Mouse (Mus musculus): Measurements from ENCODE around the gene Gfap. TPM values are rescaled to one million over a fixed set of nuclear protein-coding genes. Genes with fewer than 3 reads are reported as not detected.

Gene Gfap
- total and polyA plus RNA-seq, 3 experiments, result not detected

DNA sequence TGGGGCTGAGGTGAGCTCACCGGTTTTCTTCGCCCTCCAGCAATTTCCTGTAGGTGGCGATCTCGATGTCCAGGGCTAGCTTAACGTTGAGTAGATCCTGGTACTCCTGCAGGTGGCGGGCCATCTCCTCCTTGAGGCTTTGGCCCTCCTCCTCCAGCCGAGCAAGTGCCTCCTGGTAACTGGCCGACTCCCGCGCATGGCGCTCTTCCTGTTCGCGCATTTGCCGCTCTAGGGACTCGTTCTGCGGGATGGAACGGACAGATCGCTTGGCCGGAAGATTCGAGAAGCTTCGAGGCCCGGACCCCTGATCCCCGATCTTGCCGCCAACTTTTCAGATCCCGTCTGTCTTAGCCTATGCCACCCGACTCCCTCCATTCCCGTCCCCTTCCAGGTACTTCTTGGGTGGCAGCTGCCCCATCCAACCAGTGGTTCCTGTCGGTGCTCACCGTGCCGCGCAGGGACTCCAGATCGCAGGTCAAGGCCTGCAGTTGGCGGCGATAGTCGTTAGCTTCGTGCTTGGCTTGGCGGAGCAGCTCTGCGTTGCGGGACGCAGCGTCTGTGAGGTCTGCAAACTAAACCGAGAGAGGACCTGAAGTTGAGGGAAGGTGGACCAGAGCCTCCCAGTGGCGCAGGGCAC, 7.6 kb downstream of the Gfap start:
- no peak for TF ChIP-seq CTCF (IDR thresholded peaks at IDR 0.05; ENCODE audit: low read depth, low read length)
- no peak for TF ChIP-seq GATA2 (IDR thresholded peaks at IDR 0.05; ENCODE audit: borderline replicate concordance, low read depth, low read length)
- TF ChIP-seq POLR2AphosphoS5 (IDR thresholded peaks at IDR 0.05; ENCODE audit: insufficient replicate concordance, low read depth, low read length), result no peak
- no peak for TF ChIP-seq TAL1 (conservative IDR thresholded peaks at IDR 0.05; ENCODE audit: low read depth, low read length)
- TF ChIP-seq GATA1 (IDR thresholded peaks at IDR 0.05; ENCODE audit: borderline replicate concordance, low read length), result no peak
- no peak for ATAC-seq (ENCODE audit: extremely low read depth, insufficient number of reproducible peaks, low FRiP score, poor library complexity, severe bottlenecking)
- H3K4me3 ChIP-seq (ENCODE audit: low read depth, low read length), result no peak overlapping the region; the same call in 1 of the 2 replicates
- peak; percentile 47 for DNase-seq (ENCODE audit: low spot score)
- peaks cover 73% of the 10 kb centered on the region for H3K27me3 ChIP-seq (ENCODE audit: insufficient read depth, low read length)
- no peaks in the 10 kb centered on the region for H3K36me3 ChIP-seq (replicated peaks)
- peaks cover 27% of the 10 kb centered on the region for H3K4me1 ChIP-seq (ENCODE audit: insufficient read depth, low read depth, low read length)
- no peaks in the 10 kb centered on the region for H3K9me3 ChIP-seq (replicated peaks)

DNA sequence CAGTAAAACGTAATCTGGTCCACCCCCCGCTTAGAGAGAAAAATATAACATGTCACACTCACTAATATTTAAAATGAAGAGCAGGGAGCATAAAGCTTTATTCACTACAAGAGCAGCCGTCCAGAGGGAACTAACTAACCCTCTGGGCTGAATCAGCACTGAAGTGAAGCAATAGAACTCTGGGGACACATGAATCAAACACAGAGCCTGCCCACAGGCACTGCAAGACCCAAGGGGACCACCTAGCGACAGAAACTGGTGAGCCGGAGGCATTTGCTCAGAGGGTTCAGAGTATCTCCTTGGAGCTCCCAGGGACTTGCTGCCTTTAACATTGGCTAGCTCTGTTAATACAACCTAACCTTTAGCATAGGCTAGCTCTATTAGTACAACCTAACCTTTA, 10.6 kb downstream of the Gfap start:
- peaks cover 76% of the 10 kb centered on the region for H3K27me3 ChIP-seq (ENCODE audit: insufficient read depth, low read length)
- H3K4me3 ChIP-seq (ENCODE audit: low read depth, low read length), result no peak overlapping the region
- ATAC-seq (ENCODE audit: extremely low read depth, insufficient number of reproducible peaks, low FRiP score, poor library complexity, severe bottlenecking) (no peak), DNase-seq (ENCODE audit: low spot score) (no peak)
- TF ChIP-seq POLR2AphosphoS5 (IDR thresholded peaks at IDR 0.05; ENCODE audit: insufficient replicate concordance, low read depth, low read length), result no peak
- no peak for TF ChIP-seq CTCF (IDR thresholded peaks at IDR 0.05; ENCODE audit: low read depth, low read length)
- no peak for TF ChIP-seq GATA1 (IDR thresholded peaks at IDR 0.05; ENCODE audit: borderline replicate concordance, low read length)
- TF ChIP-seq GATA2 (IDR thresholded peaks at IDR 0.05; ENCODE audit: borderline replicate concordance, low read depth, low read length), result no peak
- no peak for TF ChIP-seq TAL1 (conservative IDR thresholded peaks at IDR 0.05; ENCODE audit: low read depth, low read length)
- H3K36me3 ChIP-seq (replicated peaks), result no peaks in the 10 kb centered on the region
- peaks cover 10% of the 10 kb centered on the region for H3K4me1 ChIP-seq (ENCODE audit: insufficient read depth, low read depth, low read length)
- H3K9me3 ChIP-seq (replicated peaks), result no peaks in the 10 kb centered on the region

DNA sequence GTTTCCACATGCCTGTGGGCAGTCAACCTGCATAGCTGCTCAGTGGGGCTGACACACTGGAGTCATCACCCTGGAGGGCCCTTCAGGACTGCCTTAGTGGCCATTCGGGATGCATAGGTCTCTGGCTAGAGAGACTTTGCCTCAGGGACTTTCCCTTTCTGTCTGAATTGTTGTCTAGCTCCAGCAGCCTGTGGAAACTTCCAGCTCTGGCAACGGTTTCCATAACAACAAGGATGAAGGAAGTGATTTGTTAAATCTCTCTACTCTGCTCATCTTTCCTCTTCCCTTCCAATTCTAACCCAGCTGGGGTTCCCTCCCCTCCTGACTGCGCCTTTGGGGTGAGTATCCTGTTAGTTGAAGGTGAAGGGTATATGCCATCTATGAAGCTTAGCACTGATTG, 12.6 kb downstream of the Gfap start:
- Histone ChIP-seq H3K27me3 (ENCODE audit: insufficient read depth, low read length) (peaks cover 70% of the 10 kb centered on the region), H3K36me3 (replicated peaks) (no peaks in the 10 kb centered on the region), H3K4me3 (ENCODE audit: low read depth, low read length) (no peak overlapping the region), H3K9me3 (replicated peaks) (no peaks in the 10 kb centered on the region), H3K4me1 (ENCODE audit: insufficient read depth, low read depth, low read length) (peaks cover 2% of the 10 kb centered on the region; the same call in 1 of the 2 replicates)
- TF ChIP-seq GATA2 (IDR thresholded peaks at IDR 0.05; ENCODE audit: borderline replicate concordance, low read depth, low read length) (no peak), TAL1 (conservative IDR thresholded peaks at IDR 0.05; ENCODE audit: low read depth, low read length) (no peak)
- no peak for ATAC-seq (ENCODE audit: extremely low read depth, insufficient number of reproducible peaks, low FRiP score, poor library complexity, severe bottlenecking)
- DNase-seq (ENCODE audit: low spot score), result no peak

DNA sequence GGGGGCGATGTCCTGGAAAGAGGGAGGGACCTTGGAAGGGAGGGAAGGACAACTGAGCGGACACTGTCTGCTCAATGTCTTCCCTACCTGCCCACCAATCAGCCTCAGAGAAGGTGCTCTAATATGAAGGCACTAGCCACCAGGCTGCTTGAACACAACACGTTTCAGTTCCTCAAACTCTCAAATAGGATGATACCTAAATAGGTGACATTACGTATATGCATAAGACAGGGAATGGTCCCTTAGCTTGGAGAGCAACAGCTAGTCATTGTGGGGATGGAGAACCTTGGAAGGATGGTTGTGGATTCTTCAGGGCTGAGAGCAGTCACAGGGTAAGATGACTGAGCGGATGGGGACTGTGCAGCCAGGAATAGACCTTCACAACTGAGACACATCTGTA, 13.3 kb downstream of the Gfap start:
- no peak overlapping the region for H3K4me3 ChIP-seq (ENCODE audit: low read depth, low read length)
- H3K4me1 ChIP-seq (ENCODE audit: insufficient read depth, low read depth, low read length), result peaks cover 3% of the 10 kb centered on the region; the same call in 1 of the 2 replicates
- ATAC-seq (ENCODE audit: extremely low read depth, insufficient number of reproducible peaks, low FRiP score, poor library complexity, severe bottlenecking) (no peak), DNase-seq (ENCODE audit: low spot score) (no peak)
- no peak for TF ChIP-seq POLR2AphosphoS5 (IDR thresholded peaks at IDR 0.05; ENCODE audit: insufficient replicate concordance, low read depth, low read length)
- no peak for TF ChIP-seq GATA1 (IDR thresholded peaks at IDR 0.05; ENCODE audit: borderline replicate concordance, low read length)
- TF ChIP-seq CTCF (IDR thresholded peaks at IDR 0.05; ENCODE audit: low read depth, low read length), result no peak
- no peak for TF ChIP-seq GATA2 (IDR thresholded peaks at IDR 0.05; ENCODE audit: borderline replicate concordance, low read depth, low read length)
- TF ChIP-seq TAL1 (conservative IDR thresholded peaks at IDR 0.05; ENCODE audit: low read depth, low read length), result no peak
- peaks cover 72% of the 10 kb centered on the region for H3K27me3 ChIP-seq (ENCODE audit: insufficient read depth, low read length)
- no peaks in the 10 kb centered on the region for H3K9me3 ChIP-seq (replicated peaks)
- no peaks in the 10 kb centered on the region for H3K36me3 ChIP-seq (replicated peaks)

DNA sequence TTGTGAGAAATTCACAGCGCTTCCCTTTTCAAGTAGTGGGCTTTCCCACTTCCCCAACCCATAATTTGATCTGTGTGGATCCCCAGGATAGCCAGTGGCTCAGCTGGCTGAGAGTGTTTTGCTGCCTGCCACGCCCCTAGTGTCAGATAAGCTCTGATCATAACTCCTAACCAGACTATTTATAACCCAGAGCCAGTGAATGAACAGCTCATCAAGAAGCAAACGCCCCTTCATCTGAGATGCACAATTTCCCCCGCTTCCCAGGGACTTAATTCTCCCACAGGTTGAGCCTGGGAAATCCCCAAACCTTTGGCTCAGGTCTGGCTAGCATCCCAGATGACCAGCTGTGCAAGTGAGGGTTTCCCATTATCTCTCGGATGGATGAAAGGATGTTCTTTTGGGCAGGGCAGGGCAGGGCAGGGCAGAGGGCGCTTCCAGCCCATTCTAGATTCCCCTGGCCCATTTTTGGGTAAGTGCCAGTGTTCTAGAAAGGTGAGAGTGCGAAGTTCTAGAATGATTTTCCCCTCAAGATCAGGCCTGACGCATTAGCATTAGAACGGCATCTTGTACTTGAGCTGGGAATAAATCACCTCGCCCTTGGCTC, 16.0 kb downstream of the Gfap start, which contains the start of gene Fam187a:
TSS of gene Fam187a (plus strand) at position 554 of the 604 bp plus-strand sequence.
- no peak for TF ChIP-seq GATA2 (IDR thresholded peaks at IDR 0.05; ENCODE audit: borderline replicate concordance, low read depth, low read length)
- TF ChIP-seq CTCF (IDR thresholded peaks at IDR 0.05; ENCODE audit: low read depth, low read length), result no peak
- no peak for TF ChIP-seq TAL1 (conservative IDR thresholded peaks at IDR 0.05; ENCODE audit: low read depth, low read length)
- no peak for TF ChIP-seq GATA1 (IDR thresholded peaks at IDR 0.05; ENCODE audit: borderline replicate concordance, low read length)
- TF ChIP-seq POLR2AphosphoS5 (IDR thresholded peaks at IDR 0.05; ENCODE audit: insufficient replicate concordance, low read depth, low read length), result no peak
- Histone ChIP-seq H3K27me3 (ENCODE audit: insufficient read depth, low read length) (peaks cover 66% of the 10 kb centered on the region), H3K36me3 (replicated peaks) (no peaks in the 10 kb centered on the region), H3K4me1 (ENCODE audit: insufficient read depth, low read depth, low read length) (peaks cover 16% of the 10 kb centered on the region), H3K9me3 (replicated peaks) (no peaks in the 10 kb centered on the region), H3K4me3 (ENCODE audit: low read depth, low read length) (no peak within 1 kb of the TSS)
- ATAC-seq (ENCODE audit: extremely low read depth, insufficient number of reproducible peaks, low FRiP score, poor library complexity, severe bottlenecking) (no peak), DNase-seq (ENCODE audit: low spot score) (no peak)

DNA sequence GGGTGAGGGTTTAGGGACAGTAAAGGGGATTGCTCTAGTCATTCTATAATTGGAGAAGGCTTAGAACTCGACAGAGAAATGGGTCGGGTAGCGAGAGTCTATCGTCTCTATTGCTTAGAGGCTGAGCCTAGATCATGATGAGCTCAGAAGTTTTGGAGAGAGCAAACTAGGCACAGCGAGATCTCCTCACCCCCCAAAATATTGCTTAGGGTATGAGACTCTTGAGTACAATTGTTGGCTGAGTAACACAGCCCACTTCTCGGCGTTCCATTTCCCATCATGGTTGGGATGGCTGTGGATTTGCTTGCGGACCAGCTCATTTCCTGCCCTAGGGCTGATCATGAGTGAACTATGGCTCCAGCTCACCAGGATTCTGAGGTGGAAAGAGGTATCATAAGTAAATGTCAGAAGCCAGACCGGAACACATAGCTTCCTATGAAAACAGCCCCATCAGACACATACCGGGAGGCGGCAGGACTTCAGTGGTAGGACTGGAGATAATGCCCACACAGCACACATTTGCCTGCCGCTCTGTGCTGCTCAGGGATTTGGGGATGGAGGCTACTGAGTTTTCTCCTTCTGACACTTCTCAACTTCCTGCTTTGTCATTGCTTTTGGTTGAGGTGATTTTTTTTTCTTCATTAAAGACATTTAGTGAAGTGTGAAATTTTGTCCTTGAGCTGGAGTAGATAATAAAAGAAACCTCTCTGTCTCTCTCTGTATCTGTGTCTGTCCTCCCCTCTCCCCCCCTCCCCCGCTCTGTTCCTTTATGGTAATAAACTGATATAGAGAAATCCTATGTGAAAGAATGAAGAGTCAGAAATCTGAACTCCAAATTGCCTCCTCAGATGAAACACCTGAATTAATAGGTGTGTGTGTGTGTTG, 19.2 kb downstream of the Gfap start:
- Histone ChIP-seq H3K9me3 (replicated peaks) (no peaks in the 10 kb centered on the region), H3K36me3 (replicated peaks) (peaks cover 29% of the 10 kb centered on the region), H3K4me1 (ENCODE audit: insufficient read depth, low read depth, low read length) (peaks cover 28% of the 10 kb centered on the region), H3K27me3 (ENCODE audit: insufficient read depth, low read length) (peaks cover 37% of the 10 kb centered on the region), H3K4me3 (ENCODE audit: low read depth, low read length) (peak overlapping the region; percentile 84)
- no peak for DNase-seq (ENCODE audit: low spot score)
- no peak for TF ChIP-seq TAL1 (conservative IDR thresholded peaks at IDR 0.05; ENCODE audit: low read depth, low read length)
- TF ChIP-seq GATA1 (IDR thresholded peaks at IDR 0.05; ENCODE audit: borderline replicate concordance, low read length), result no peak
- TF ChIP-seq POLR2AphosphoS5 (IDR thresholded peaks at IDR 0.05; ENCODE audit: insufficient replicate concordance, low read depth, low read length), result no peak
- no peak for TF ChIP-seq CTCF (IDR thresholded peaks at IDR 0.05; ENCODE audit: low read depth, low read length)
- no peak for TF ChIP-seq GATA2 (IDR thresholded peaks at IDR 0.05; ENCODE audit: borderline replicate concordance, low read depth, low read length)
- no peak; the same call in 1 of the 2 replicates for ATAC-seq (ENCODE audit: extremely low read depth, insufficient number of reproducible peaks, low FRiP score, poor library complexity, severe bottlenecking)
